21 mouse cellular contexts compared by ENCODE assay signal in the genomic region with DNA sequence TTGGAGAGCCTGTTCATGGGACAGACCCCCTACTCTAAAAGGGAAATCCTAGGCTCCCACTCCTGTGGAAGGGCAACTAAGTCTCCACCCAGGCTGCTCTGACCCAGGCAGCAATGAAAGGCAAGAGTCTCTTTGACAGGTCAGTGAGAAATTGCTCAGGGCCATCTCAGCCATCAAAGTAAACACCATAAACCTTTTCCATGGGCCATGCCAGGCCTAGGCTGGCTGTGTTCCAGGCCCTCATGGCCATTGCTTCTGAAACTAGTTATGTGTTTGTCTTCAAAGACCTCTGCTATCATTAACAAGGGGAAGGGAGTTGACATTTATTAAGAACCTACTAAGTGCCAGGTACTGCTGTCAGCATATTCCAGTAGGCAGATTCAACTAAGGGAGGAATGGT.
DNase-seq lines count a peak whose midpoint lies in the region; TF ChIP-seq lines count a peak whose summit lies in the region.
"Had no signal": no experiment of that assay in that cellular context is flagged by ENCODE, and none has a peak within 500 bp of the region (broad histone marks: within the 10 kb centered on the region; RNA-seq: fewer than 3 reads in every experiment).

No protein-coding gene starts in this region.

- no peak for TF ChIP-seq CTCF in kidney, adult 2 months (conservative IDR thresholded peaks at IDR 0.05; ENCODE audit: insufficient read depth, insufficient read length, low read depth, low read length)

- H3K27me3 ChIP-seq in kidney, adult 2 months (replicated peaks; ENCODE audit: control insufficient read depth, insufficient read depth, low read length) = no peaks in the 10 kb centered on the region
- no peaks in the 10 kb centered on the region for H3K27me3 ChIP-seq in heart, embryonic 10.5 days (ENCODE audit: insufficient read depth, poor library complexity, severe bottlenecking)
- H3K27me3 ChIP-seq: embryonic facial prominence, embryonic 12.5 days; forebrain, embryonic 12.5 days; heart, embryonic 12.5 days; limb, embryonic 15.5 days; Patski had no signal

- H3K9me3 ChIP-seq in heart, embryonic 10.5 days = no peaks in the 10 kb centered on the region
- H3K9me3 ChIP-seq: embryonic facial prominence, embryonic 12.5 days; forebrain, embryonic 12.5 days; heart, embryonic 12.5 days; hindbrain, embryonic 10.5 days; limb, embryonic 15.5 days had no signal

- H3K36me3 ChIP-seq in kidney, adult 2 months (ENCODE audit: control insufficient read depth, insufficient read depth, low read length) = no peaks in the 10 kb centered on the region
- H3K36me3 ChIP-seq in heart, embryonic 10.5 days = no peaks in the 10 kb centered on the region
- H3K36me3 ChIP-seq: embryonic facial prominence, embryonic 12.5 days; forebrain, embryonic 12.5 days; heart, embryonic 12.5 days; hindbrain, embryonic 10.5 days; limb, embryonic 15.5 days had no signal

- no peak overlapping the region for H3K27ac ChIP-seq in kidney, adult 2 months (ENCODE audit: insufficient read depth, low read depth, low read length)
- no peak overlapping the region for H3K27ac ChIP-seq in heart, embryonic 10.5 days
- H3K27ac ChIP-seq: embryonic facial prominence, embryonic 12.5 days; forebrain, embryonic 12.5 days; hindbrain, embryonic 10.5 days; left cerebral cortex, adult 2 months; limb, embryonic 15.5 days had no signal

- peak; percentile 12 for DNase-seq in kidney, adult 2 months
- DNase-seq in kidney, postnatal 25 days = no peak
- DNase-seq in ovary, postnatal 36 days (ENCODE audit: low spot score) = peak; percentile 32
- DNase-seq in ovary, adult 18-20 months (ENCODE audit: low spot score) = no peak
- DNase-seq in adrenal gland, postnatal 4 days (ENCODE audit: low spot score in 2 of 2) = peak; percentile 12 to 15
- DNase-seq in heart, embryonic 10.5 days (ENCODE audit: low spot score) = no peak
- no peak for DNase-seq in left cerebral cortex, adult 9 months (ENCODE audit: low spot score in 2 of 2)
- DNase-seq: cerebellum, adult 11-12 months; cerebellum, postnatal 25 days; heart, postnatal 10 days; kidney, adult 11 months; left cerebral cortex, postnatal 4 days; right cerebral cortex, postnatal 14 days; spleen, adult 18-20 months had no signal

- TF ChIP-seq POLR2A in kidney, adult 2 months (IDR thresholded peaks at IDR 0.05; ENCODE audit: low read depth, low read length) = no peak

- H3K4me3 ChIP-seq in kidney, adult 2 months (ENCODE audit: insufficient read depth, low read depth, low read length) = no peak overlapping the region
- no peak overlapping the region for H3K4me3 ChIP-seq in heart, embryonic 10.5 days
- H3K4me3 ChIP-seq: embryonic facial prominence, embryonic 12.5 days; forebrain, embryonic 12.5 days; heart, embryonic 12.5 days; hindbrain, embryonic 10.5 days; left cerebral cortex, adult 2 months; limb, embryonic 15.5 days had no signal

- H3K4me1 ChIP-seq in kidney, adult 2 months (ENCODE audit: control insufficient read depth, insufficient read depth, low read length) = no peaks in the 10 kb centered on the region
- no peaks in the 10 kb centered on the region for H3K4me1 ChIP-seq in heart, embryonic 10.5 days
- H3K4me1 ChIP-seq: embryonic facial prominence, embryonic 12.5 days; heart, embryonic 12.5 days; hindbrain, embryonic 10.5 days; limb, embryonic 15.5 days had no signal

Comparison
In these comparisons a context has a peak if more than half of its experiments do, and no peak if none do; other contexts are left out.
1. DNase-seq: peak in kidney, adult 2 months (single experiment), ovary, postnatal 36 days (single experiment) and adrenal gland, postnatal 4 days (2 of 2); none in kidney, postnatal 25 days (0 of 2), ovary, adult 18-20 months (single experiment), heart, embryonic 10.5 days (single experiment) and left cerebral cortex, adult 9 months (0 of 2).